Mouse (Mus musculus): ENCODE measurements at regions not wholly inside any gene's neighbourhood (a gene's known extent, or its start where the extent isn't known, plus 50 kb on each side); places are given as distances from the start of the nearest gene placed in this dataset.

- Histone ChIP-seq H3K4me3 (no peak overlapping the region), H3K36me3 (ENCODE audit: control insufficient read depth, insufficient read depth, low read length) (no peaks in the 10 kb centered on the region), H3K4me1 (ENCODE audit: control insufficient read depth, insufficient read depth, low read length) (no peaks in the 10 kb centered on the region), H3K79me2 (replicated peaks; ENCODE audit: control insufficient read depth, insufficient read depth, low read length) (no peaks in the 10 kb centered on the region), H3K27ac (no peak overlapping the region), H3K27me3 (ENCODE audit: control insufficient read depth, insufficient read depth, low read length) (no peaks in the 10 kb centered on the region), H3K9ac (ENCODE audit: low read depth, low read length) (no peak overlapping the region)
- 79% methylated on average over 3 of the region's 3 CpGs for WGBS
- intact Hi-C loops (cut with DNase I): no loop called here
- no peak for DNase-seq
- no peak for TF ChIP-seq POLR2A (IDR thresholded peaks at IDR 0.05; ENCODE audit: insufficient read depth, low read depth, low read length)
- TF ChIP-seq CTCF (IDR thresholded peaks at IDR 0.05): no peak
- no peak for TF ChIP-seq EP300 (IDR thresholded peaks at IDR 0.05; ENCODE audit: insufficient read depth, low read depth, low read length)
Observed at GRCm38 (mm10) chr10:122386748-122387147, 61.6 kb upstream of the Avpr1a start.

- H3K4me3 ChIP-seq: no peak overlapping the region
- no peaks in the 10 kb centered on the region for H3K36me3 ChIP-seq (ENCODE audit: control insufficient read depth, insufficient read depth, low read length)
- no peaks in the 10 kb centered on the region for H3K79me2 ChIP-seq (replicated peaks; ENCODE audit: control insufficient read depth, insufficient read depth, low read length)
- H3K27ac ChIP-seq: no peak overlapping the region
- intact Hi-C loops (cut with DNase I): no loop called here
- no peak overlapping the region for H3K9ac ChIP-seq (ENCODE audit: low read depth, low read length)
- WGBS: 66% methylated on average over 3 of the region's 3 CpGs
- no peaks in the 10 kb centered on the region for H3K27me3 ChIP-seq (ENCODE audit: control insufficient read depth, insufficient read depth, low read length)
- DNase-seq: no peak
- TF ChIP-seq EP300 (IDR thresholded peaks at IDR 0.05; ENCODE audit: insufficient read depth, low read depth, low read length): no peak
- no peak for TF ChIP-seq POLR2A (IDR thresholded peaks at IDR 0.05; ENCODE audit: insufficient read depth, low read depth, low read length)
- no peak for TF ChIP-seq CTCF (IDR thresholded peaks at IDR 0.05)
- H3K4me1 ChIP-seq (ENCODE audit: control insufficient read depth, insufficient read depth, low read length): no peaks in the 10 kb centered on the region
Observed at GRCm38 (mm10) chr10:122379661-122380344, 68.5 kb upstream of the Avpr1a start.

- Histone ChIP-seq H3K4me1 (ENCODE audit: control insufficient read depth, insufficient read depth, low read length) (no peaks in the 10 kb centered on the region), H3K27ac (no peak overlapping the region), H3K79me2 (replicated peaks; ENCODE audit: control insufficient read depth, insufficient read depth, low read length) (no peaks in the 10 kb centered on the region), H3K4me3 (no peak overlapping the region), H3K9ac (ENCODE audit: low read depth, low read length) (no peak overlapping the region), H3K27me3 (ENCODE audit: control insufficient read depth, insufficient read depth, low read length) (no peaks in the 10 kb centered on the region), H3K36me3 (ENCODE audit: control insufficient read depth, insufficient read depth, low read length) (no peaks in the 10 kb centered on the region)
- TF ChIP-seq EP300 (IDR thresholded peaks at IDR 0.05; ENCODE audit: insufficient read depth, low read depth, low read length) (no peak), POLR2A (IDR thresholded peaks at IDR 0.05; ENCODE audit: insufficient read depth, low read depth, low read length) (no peak), CTCF (IDR thresholded peaks at IDR 0.05) (no peak)
- intact Hi-C loops (cut with DNase I): no loop called here
- WGBS: 95% methylated on average over 9 of the region's 9 CpGs
- DNase-seq: no peak
Observed at GRCm38 (mm10) chr10:122343291-122343690, 105.0 kb upstream of the Avpr1a start.

GRCm38 (mm10) chr10:122342356-122342755, 105.9 kb upstream of the Avpr1a start:
- TF ChIP-seq POLR2A (IDR thresholded peaks at IDR 0.05; ENCODE audit: insufficient read depth, low read depth, low read length) (no peak), EP300 (IDR thresholded peaks at IDR 0.05; ENCODE audit: insufficient read depth, low read depth, low read length) (no peak)
- 38% methylated on average over 12 of the region's 12 CpGs for WGBS
- Histone ChIP-seq H3K4me3 (no peak overlapping the region), H3K4me1 (ENCODE audit: control insufficient read depth, insufficient read depth, low read length) (no peaks in the 10 kb centered on the region), H3K27ac (no peak overlapping the region), H3K27me3 (ENCODE audit: control insufficient read depth, insufficient read depth, low read length) (no peaks in the 10 kb centered on the region), H3K79me2 (replicated peaks; ENCODE audit: control insufficient read depth, insufficient read depth, low read length) (no peaks in the 10 kb centered on the region), H3K36me3 (ENCODE audit: control insufficient read depth, insufficient read depth, low read length) (no peaks in the 10 kb centered on the region), H3K9ac (ENCODE audit: low read depth, low read length) (no peak overlapping the region)
- no peak for DNase-seq
- intact Hi-C loops (cut with DNase I): no loop called here

- peak; percentile 17 to 23 for DNase-seq
- no peak overlapping the region for H3K9ac ChIP-seq (ENCODE audit: low read depth, low read length)
- H3K27ac ChIP-seq: no peak overlapping the region
- intact Hi-C loops (cut with DNase I): loop anchor here (5.0 to 10.0 kb wide), 2 partner anchors 118 to 200 kb away; partner anchors contain the start of gene Avpr1a
- no peaks in the 10 kb centered on the region for H3K27me3 ChIP-seq (ENCODE audit: control insufficient read depth, insufficient read depth, low read length)
- TF ChIP-seq EP300 (IDR thresholded peaks at IDR 0.05; ENCODE audit: insufficient read depth, low read depth, low read length) (no peak), POLR2A (IDR thresholded peaks at IDR 0.05; ENCODE audit: insufficient read depth, low read depth, low read length) (no peak), CTCF (IDR thresholded peaks at IDR 0.05) (no peak)
- H3K79me2 ChIP-seq (replicated peaks; ENCODE audit: control insufficient read depth, insufficient read depth, low read length): no peaks in the 10 kb centered on the region
- H3K4me3 ChIP-seq: no peak overlapping the region
- no peaks in the 10 kb centered on the region for H3K4me1 ChIP-seq (ENCODE audit: control insufficient read depth, insufficient read depth, low read length)
- WGBS: 78% methylated on average over 6 of the region's 6 CpGs
- no peaks in the 10 kb centered on the region for H3K36me3 ChIP-seq (ENCODE audit: control insufficient read depth, insufficient read depth, low read length)
Observed at GRCm38 (mm10) chr10:122326851-122327250, 121.4 kb upstream of the Avpr1a start.

GRCm38 (mm10) chr10:122318886-122319285, 129.4 kb upstream of the Avpr1a start:
- 50% methylated on average over 4 of the region's 4 CpGs for WGBS
- Histone ChIP-seq H3K79me2 (replicated peaks; ENCODE audit: control insufficient read depth, insufficient read depth, low read length) (no peaks in the 10 kb centered on the region), H3K4me3 (no peak overlapping the region), H3K36me3 (ENCODE audit: control insufficient read depth, insufficient read depth, low read length) (no peaks in the 10 kb centered on the region), H3K9ac (ENCODE audit: low read depth, low read length) (no peak overlapping the region), H3K27me3 (ENCODE audit: control insufficient read depth, insufficient read depth, low read length) (no peaks in the 10 kb centered on the region), H3K4me1 (ENCODE audit: control insufficient read depth, insufficient read depth, low read length) (no peaks in the 10 kb centered on the region), H3K27ac (no peak overlapping the region; the same call in 1 of the 2 replicates)
- TF ChIP-seq POLR2A (IDR thresholded peaks at IDR 0.05; ENCODE audit: insufficient read depth, low read depth, low read length) (no peak), EP300 (IDR thresholded peaks at IDR 0.05; ENCODE audit: insufficient read depth, low read depth, low read length) (no peak), CTCF (IDR thresholded peaks at IDR 0.05) (no peak)
- peak; percentile 28 to 30 for DNase-seq
- intact Hi-C loops (cut with DNase I): no loop called here

Data from heart, adult 2 months (tissue).